Mouse (Mus musculus) liver, adult 10 weeks (tissue): ENCODE results near the gene Mageb16. TPM values are rescaled to one million over a fixed set of nuclear protein-coding genes. Genes with fewer than 3 reads are reported as not detected.

Experiments used
- polyA plus RNA-seq: library from polyadenylated mRNA; stranded (reverse); fragments of 350-450 nt; fragmentation: Illumina TruSeq; extraction: RNeasy Lipid Tissue Mini Kit (QIAGEN cat#74804); gene quantifications from one replicate; pipeline ENCODE4 v1.2.3, GENCODE M21; 2014; ENCODE audit warnings: low read depth, low replicate concordance

Mageb16 gene
- polyA plus RNA-seq, result not detected

GRCm38 (mm10) chrX:79671411-79671810 lies at the start of gene Mageb16:
Gene Mageb16 (minus strand): TSS chrX:79671435.

Other genes starting within 250 kb of the Mageb16 start
- gene Gm7173, start 154.2 kb downstream of the Mageb16 start, polyA plus RNA-seq, result not detected